Mouse (Mus musculus): ENCODE data around the gene Muc4. TPM values are rescaled to one million over a fixed set of nuclear protein-coding genes. Genes with fewer than 3 reads are reported as not detected.

Muc4 gene
- polyA plus RNA-seq (2015; fragmentation: Nextera tagmentation; extraction: Ambion mirVana), result not detected in 2 replicates

GRCm38 (mm10) chr16:32735586-32735985 is at the start of gene Muc4:
Gene Muc4, plus strand, starts transcription at chr16:32735886.
- Histone ChIP-seq H3K4me2 (no peak within 1 kb of the TSS), H3K4me3 (no peak within 1 kb of the TSS), H3K27ac (no peak within 1 kb of the TSS), H3K27me3 (replicated peaks) (no peaks in the 10 kb centered on the region), H3K4me1 (no peaks in the 10 kb centered on the region), H3K9me3 (no peaks in the 10 kb centered on the region), H3K9ac (no peak within 1 kb of the TSS), H3K36me3 (replicated peaks) (no peaks in the 10 kb centered on the region)
- WGBS, result 97% methylated on average over 2 of the region's 2 CpGs
- ATAC-seq (replicated peaks), result no peak

GRCm38 (mm10) chr16:32685998-32686397 is 49.7 kb upstream of the Muc4 start:
- Histone ChIP-seq H3K27ac (no peak overlapping the region), H3K4me3 (no peak overlapping the region)
- WGBS, result 74% methylated on average over 5 of the region's 5 CpGs

DNA sequence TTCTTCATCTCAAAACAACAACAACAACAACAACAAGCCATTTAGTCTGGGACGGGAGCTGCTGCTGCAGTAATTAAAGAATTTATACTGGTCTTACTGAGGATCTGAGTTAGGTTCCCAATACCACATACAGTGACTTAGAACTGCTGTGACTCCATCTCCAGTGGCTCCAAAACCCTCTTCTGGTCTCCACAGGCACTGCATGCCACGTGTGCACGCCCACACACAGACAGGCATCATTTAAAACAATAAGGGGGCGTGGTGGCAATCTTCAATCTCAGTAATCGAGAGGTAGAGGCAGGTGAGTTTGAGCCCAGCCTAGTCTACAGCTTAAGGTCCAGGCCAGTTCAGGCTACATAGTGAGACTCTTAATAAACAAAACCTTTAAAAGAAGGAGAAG is 48.5 kb upstream of the Muc4 start:
- H3K36me3 ChIP-seq (replicated peaks), result peaks cover 5% of the 10 kb centered on the region; the same call in 1 of the 2 replicates
- 79% methylated on average over 5 of the region's 5 CpGs for WGBS
- no peak for ATAC-seq (replicated peaks)

More at GRCm38 (mm10) chr16:32685998-32686397, 49.7 kb upstream of the Muc4 start:
- Histone ChIP-seq H3K36me3 (replicated peaks) (peaks cover 5% of the 10 kb centered on the region; the same call in 1 of the 2 replicates), H3K4me1 (no peaks in the 10 kb centered on the region), H3K9me3 (no peaks in the 10 kb centered on the region), H3K27me3 (replicated peaks) (no peaks in the 10 kb centered on the region), H3K4me2 (no peak overlapping the region), H3K9ac (no peak overlapping the region)
- ATAC-seq (replicated peaks), result no peak

DNA sequence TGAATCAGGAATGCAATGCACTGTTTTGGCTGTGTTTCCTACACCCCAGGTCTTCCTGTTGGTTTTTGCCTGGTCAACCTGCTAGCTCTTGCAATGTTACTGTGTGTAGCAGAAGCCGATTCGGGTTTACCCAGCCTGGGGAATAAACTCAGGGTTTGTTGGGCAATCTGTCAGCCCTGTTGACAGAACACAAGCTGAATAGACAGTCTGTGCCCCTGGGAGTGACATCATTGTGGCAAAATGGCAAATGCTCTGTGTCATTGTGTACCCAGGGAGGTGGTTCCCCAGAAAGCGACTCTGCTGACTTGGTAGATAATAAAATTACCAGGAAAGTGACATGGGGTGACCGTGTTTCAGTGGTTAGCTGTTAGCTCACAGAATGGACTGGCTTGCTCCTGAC is 46.9 kb upstream of the Muc4 start:
- Histone ChIP-seq H3K4me3 (no peak overlapping the region), H3K36me3 (replicated peaks) (no peaks in the 10 kb centered on the region), H3K27me3 (replicated peaks) (no peaks in the 10 kb centered on the region), H3K4me1 (no peaks in the 10 kb centered on the region), H3K27ac (no peak overlapping the region), H3K9me3 (no peaks in the 10 kb centered on the region), H3K9ac (no peak overlapping the region), H3K4me2 (no peak overlapping the region)
- ATAC-seq (replicated peaks), result no peak
- 68% methylated on average over 4 of the region's 4 CpGs for WGBS

More for the DNA sequence above, 48.5 kb upstream of the Muc4 start:
- Histone ChIP-seq H3K4me2 (no peak overlapping the region), H3K4me1 (no peaks in the 10 kb centered on the region), H3K27ac (no peak overlapping the region), H3K4me3 (no peak overlapping the region), H3K9ac (no peak overlapping the region), H3K27me3 (replicated peaks) (no peaks in the 10 kb centered on the region), H3K9me3 (no peaks in the 10 kb centered on the region)

GRCm38 (mm10) chr16:32689501-32689900 is 46.2 kb upstream of the Muc4 start:
- no peak overlapping the region for H3K9ac ChIP-seq
- H3K4me2 ChIP-seq, result no peak overlapping the region
- no peaks in the 10 kb centered on the region for H3K9me3 ChIP-seq
- WGBS, result 6% methylated on average over 9 of the region's 9 CpGs
- no peaks in the 10 kb centered on the region for H3K4me1 ChIP-seq
- H3K27ac ChIP-seq, result no peak overlapping the region
- H3K27me3 ChIP-seq (replicated peaks), result no peaks in the 10 kb centered on the region
- no peak overlapping the region for H3K4me3 ChIP-seq
- no peak for ATAC-seq (replicated peaks)
- no peaks in the 10 kb centered on the region for H3K36me3 ChIP-seq (replicated peaks)

GRCm38 (mm10) chr16:32696841-32697464 is 38.7 kb upstream of the Muc4 start:
- no peak overlapping the region for H3K4me3 ChIP-seq
- H3K4me2 ChIP-seq, result no peak overlapping the region
- no peaks in the 10 kb centered on the region for H3K36me3 ChIP-seq (replicated peaks)
- H3K27me3 ChIP-seq (replicated peaks), result no peaks in the 10 kb centered on the region
- no peak overlapping the region for H3K27ac ChIP-seq
- no peaks in the 10 kb centered on the region for H3K4me1 ChIP-seq
- H3K9ac ChIP-seq, result no peak overlapping the region
- H3K9me3 ChIP-seq, result no peaks in the 10 kb centered on the region
- ATAC-seq (replicated peaks), result no peak
- WGBS, result 53% methylated on average over 7 of the region's 7 CpGs

- no peak overlapping the region for H3K27ac ChIP-seq
- ATAC-seq (replicated peaks), result no peak
- no peak overlapping the region for H3K9ac ChIP-seq
- H3K27me3 ChIP-seq (replicated peaks), result no peaks in the 10 kb centered on the region
- no peaks in the 10 kb centered on the region for H3K9me3 ChIP-seq
- no peak overlapping the region for H3K4me3 ChIP-seq
- 88% methylated on average over 22 of the region's 22 CpGs for WGBS
- H3K4me1 ChIP-seq, result no peaks in the 10 kb centered on the region
- no peaks in the 10 kb centered on the region for H3K36me3 ChIP-seq (replicated peaks)
- no peak overlapping the region for H3K4me2 ChIP-seq
Observed at GRCm38 (mm10) chr16:32697665-32698446, 37.8 kb upstream of the Muc4 start.

GRCm38 (mm10) chr16:32698550-32698949 is 37.1 kb upstream of the Muc4 start:
- no peak for ATAC-seq (replicated peaks)
- Histone ChIP-seq H3K4me2 (no peak overlapping the region), H3K27me3 (replicated peaks) (no peaks in the 10 kb centered on the region), H3K9ac (no peak overlapping the region), H3K27ac (no peak overlapping the region), H3K36me3 (replicated peaks) (no peaks in the 10 kb centered on the region), H3K4me1 (no peaks in the 10 kb centered on the region), H3K4me3 (no peak overlapping the region), H3K9me3 (no peaks in the 10 kb centered on the region)
- 32% methylated on average over 7 of the region's 7 CpGs for WGBS

- Histone ChIP-seq H3K4me3 (no peak overlapping the region), H3K9ac (no peak overlapping the region), H3K4me2 (no peak overlapping the region), H3K4me1 (no peaks in the 10 kb centered on the region), H3K9me3 (no peaks in the 10 kb centered on the region), H3K27ac (no peak overlapping the region), H3K36me3 (replicated peaks) (no peaks in the 10 kb centered on the region), H3K27me3 (replicated peaks) (no peaks in the 10 kb centered on the region)
- ATAC-seq (replicated peaks), result no peak
- WGBS, result 70% methylated on average over 9 of the region's 9 CpGs
Observed at GRCm38 (mm10) chr16:32703312-32703912, 32.3 kb upstream of the Muc4 start.

GRCm38 (mm10) chr16:32705606-32706005 is 30.1 kb upstream of the Muc4 start:
- Histone ChIP-seq H3K9ac (no peak overlapping the region), H3K27ac (no peak overlapping the region), H3K4me3 (no peak overlapping the region), H3K4me1 (no peaks in the 10 kb centered on the region), H3K27me3 (replicated peaks) (no peaks in the 10 kb centered on the region), H3K9me3 (no peaks in the 10 kb centered on the region), H3K4me2 (no peak overlapping the region), H3K36me3 (replicated peaks) (no peaks in the 10 kb centered on the region)
- 97% methylated on average over 3 of the region's 3 CpGs for WGBS
- ATAC-seq (replicated peaks), result no peak

- Histone ChIP-seq H3K9ac (no peak overlapping the region), H3K27me3 (replicated peaks) (no peaks in the 10 kb centered on the region), H3K4me3 (no peak overlapping the region), H3K36me3 (replicated peaks) (no peaks in the 10 kb centered on the region), H3K4me1 (no peaks in the 10 kb centered on the region), H3K27ac (no peak overlapping the region), H3K4me2 (no peak overlapping the region), H3K9me3 (no peaks in the 10 kb centered on the region)
- 68% methylated on average over 17 of the region's 17 CpGs for WGBS
- ATAC-seq (replicated peaks), result no peak
Observed at GRCm38 (mm10) chr16:32707111-32707823, 28.4 kb upstream of the Muc4 start.

DNA sequence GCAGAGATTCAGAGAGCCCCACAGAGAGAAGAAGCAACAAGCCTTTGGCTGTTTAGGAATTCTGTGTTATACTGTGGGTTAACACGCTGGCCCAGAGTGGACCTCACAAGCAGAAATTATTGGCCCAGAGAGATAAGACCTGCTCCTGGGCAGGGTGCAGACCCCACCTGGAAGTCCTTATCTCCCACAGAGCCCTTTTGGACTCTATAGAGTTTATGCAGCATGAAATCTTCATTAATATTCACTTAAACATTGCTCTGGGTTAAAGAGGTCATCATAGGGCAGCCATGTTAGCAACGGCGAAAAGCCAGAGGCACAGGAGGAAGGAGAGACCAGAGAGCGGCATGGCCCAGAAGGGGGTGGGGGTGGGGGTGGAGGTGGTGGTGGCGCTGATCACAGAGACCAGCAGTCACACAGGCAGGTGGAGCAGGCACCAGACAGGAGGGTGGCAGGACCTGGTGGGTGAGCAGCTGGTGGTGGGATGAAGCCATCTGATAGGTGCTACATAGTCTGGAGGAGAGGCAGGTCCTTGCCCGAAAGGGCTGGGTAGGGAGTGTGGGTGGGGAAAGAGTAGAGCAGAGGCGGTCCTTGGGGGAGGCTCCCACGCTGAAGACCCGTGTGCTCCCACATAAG is 27.7 kb upstream of the Muc4 start:
- H3K27me3 ChIP-seq (replicated peaks), result no peaks in the 10 kb centered on the region
- H3K4me3 ChIP-seq, result no peak overlapping the region
- H3K27ac ChIP-seq, result no peak overlapping the region
- ATAC-seq (replicated peaks), result no peak
- H3K9ac ChIP-seq, result no peak overlapping the region
- no peaks in the 10 kb centered on the region for H3K36me3 ChIP-seq (replicated peaks)
- no peaks in the 10 kb centered on the region for H3K9me3 ChIP-seq
- WGBS, result 78% methylated on average over 9 of the region's 9 CpGs
- H3K4me1 ChIP-seq, result no peaks in the 10 kb centered on the region
- H3K4me2 ChIP-seq, result no peak overlapping the region
